Mouse (Mus musculus) CD8-positive naive resting alpha-beta T cell, adult 2 months (primary cell): Measurements from ENCODE around the gene Ccdc58.
"Not testable (repeated sequence)": the region's sequence is repeated elsewhere in the genome, so short reads cannot be mapped to it uniquely, and the experiment has no call there.

ENCODE experiments used
- DNase-seq, 2 experiments: peaks; one replicate each; pipeline ENCODE4 v3.0.0; 2022; ENCODE audit warnings: low read depth in 2 of 2, low spot score in 2 of 2

Ccdc58 gene

DNA sequence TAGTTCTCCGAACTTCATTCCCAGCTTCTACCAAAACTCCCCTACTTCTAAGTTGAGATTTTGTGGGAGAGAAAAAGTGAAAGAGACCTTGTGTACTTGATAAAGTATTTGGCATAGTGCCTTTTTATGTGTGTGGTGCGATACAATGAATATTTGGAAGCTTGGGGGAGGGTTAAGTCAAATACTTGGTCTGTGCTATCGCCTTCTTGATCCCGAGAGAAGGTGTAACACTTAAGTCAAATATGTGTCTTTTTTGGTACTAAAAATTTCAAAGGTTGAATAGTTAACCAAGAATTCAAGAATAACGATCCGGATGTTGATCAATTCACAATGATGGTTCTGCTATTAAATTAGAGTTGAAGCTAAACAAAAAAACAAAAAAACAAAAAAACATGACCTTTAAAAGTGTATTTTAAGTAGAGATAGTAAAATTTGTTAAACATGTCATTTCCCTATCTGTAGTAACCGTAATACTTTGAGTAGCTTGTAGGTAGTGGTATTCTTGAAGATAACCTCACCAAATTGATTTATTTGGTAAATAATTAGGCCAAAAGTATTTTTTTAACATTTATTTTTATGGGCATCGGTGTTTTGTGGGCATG, 1.0 kb downstream of the Ccdc58 start:
- no peak for DNase-seq

GRCm38 (mm10) chr16:36074772-36075171, 3.3 kb downstream of the Ccdc58 start:
- DNase-seq, result no peak

DNA sequence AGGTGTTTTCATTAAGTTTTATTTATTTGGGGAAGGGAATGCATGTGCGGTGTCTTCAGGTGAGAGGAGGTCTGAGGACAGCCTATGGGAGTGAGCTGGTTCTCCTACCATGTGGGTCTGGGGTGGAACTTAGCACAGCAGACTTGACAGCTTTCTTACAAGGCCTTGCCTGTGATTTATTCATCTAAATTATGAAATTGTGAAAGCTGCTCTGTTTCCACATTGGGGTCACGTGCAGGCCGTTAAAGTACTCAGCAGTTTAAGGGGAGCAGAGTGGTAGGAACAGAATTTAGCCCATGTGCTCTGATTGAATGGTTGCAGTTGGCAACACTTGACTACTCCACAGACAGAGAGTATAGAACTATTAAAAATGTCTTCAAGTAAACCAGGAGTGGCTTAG, 8.4 kb downstream of the Ccdc58 start:
- no peak for DNase-seq

GRCm38 (mm10) chr16:36087846-36088245, 16.4 kb downstream of the Ccdc58 start:
- no peak for DNase-seq

- DNase-seq, result no peak
These were observed 17.6 kb downstream of the Ccdc58 start for GRCm38 (mm10) chr16:36089065-36089464.

- no peak for DNase-seq
These were observed 18.5 kb downstream of the Ccdc58 start for GRCm38 (mm10) chr16:36089850-36090616.

DNA sequence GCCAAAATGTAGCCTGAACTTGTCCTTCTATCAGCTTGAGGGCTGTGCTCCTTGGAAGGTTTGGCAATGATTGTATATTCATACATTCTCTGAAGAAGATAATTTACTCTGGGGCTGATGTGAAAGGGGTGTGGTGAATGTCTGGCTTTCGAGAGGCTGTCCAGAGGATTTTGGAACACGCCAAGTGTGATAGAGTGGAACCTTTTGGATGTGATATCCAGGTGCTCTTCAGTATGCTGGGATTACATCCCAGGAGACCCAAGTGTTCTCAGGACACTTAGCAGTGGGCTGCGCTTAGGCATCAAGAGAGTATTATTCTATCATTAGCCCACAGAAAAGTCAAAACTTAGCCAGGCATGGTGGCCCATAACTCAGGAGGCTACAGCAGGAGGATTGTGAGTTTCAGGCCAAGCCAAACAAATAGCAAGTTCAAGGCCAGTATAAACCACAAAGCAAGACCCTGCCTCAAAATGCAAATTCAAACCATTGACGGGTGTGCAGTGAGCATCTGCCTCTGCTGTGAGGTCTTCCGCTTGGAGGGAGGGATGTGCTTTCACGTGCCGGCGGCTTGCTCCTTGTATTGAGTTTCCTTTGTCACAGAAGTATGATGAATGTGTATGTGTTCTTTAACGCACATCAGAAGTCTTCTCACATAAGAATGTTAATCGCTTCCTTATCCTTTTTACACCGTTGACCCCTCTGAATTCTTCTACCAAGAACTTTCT, 19.5 kb downstream of the Ccdc58 start:
- no peak for DNase-seq

DNA sequence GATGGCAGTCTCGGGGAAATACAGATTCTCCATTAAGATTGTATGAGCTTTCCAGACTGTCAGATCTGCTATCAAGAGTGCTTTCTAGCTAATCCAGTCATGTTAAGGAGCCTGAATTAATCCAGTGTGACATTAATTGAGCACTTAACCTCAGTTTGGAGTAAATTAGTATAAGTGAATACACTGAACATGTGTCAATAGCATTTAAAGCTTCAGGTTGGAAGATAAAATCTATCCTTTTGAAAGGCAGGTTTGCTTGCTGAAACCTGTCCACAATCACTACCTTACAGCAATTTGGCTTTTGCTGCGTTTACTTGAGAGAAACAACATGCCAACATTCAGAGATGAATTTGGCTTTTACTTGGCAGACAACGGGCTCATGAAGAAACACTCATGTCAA, 22.6 kb downstream of the Ccdc58 start:
- DNase-seq, result no peak

GRCm38 (mm10) chr16:36097813-36098499, 26.5 kb downstream of the Ccdc58 start:
- not testable (repeated sequence) for DNase-seq

DNA sequence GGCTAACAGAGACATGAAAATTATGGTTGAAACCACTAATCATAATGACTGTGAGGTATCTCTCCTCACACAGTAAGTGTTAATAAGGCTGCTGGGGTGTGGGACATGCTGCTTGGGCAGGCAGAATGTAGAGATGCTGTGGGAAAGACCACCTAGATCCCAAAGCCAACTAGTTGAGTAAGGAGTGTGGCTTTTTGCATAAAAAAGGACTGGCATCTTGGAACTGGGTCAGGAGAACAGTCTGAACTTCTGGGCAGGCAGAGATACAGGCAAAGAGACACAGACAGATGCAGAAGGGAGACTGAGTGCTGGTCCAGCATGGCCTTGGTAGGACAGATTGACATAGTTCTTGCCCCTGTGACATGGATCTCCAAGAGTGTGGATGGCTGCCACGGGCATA, 30.0 kb downstream of the Ccdc58 start:
- DNase-seq, result no peak

DNA sequence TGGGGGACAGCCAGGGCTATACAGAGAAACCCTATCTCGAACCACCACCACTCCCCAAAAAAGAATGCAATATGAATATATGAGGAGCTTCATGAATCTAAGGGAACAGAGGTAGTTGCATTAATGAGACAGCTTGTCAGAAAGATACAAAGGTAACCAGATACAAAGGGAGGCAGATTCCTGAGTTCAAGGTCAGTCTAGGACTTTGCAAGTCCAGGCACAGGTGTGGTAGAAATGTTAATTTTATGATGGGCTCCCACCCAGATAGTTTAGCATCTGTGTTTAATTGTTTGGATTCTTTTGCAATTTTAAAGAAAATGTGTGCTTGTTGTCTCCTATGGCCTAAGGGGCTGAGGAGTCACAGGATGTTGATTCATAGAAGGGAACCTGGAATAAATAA, 30.7 kb downstream of the Ccdc58 start:
- DNase-seq, result no peak

DNA sequence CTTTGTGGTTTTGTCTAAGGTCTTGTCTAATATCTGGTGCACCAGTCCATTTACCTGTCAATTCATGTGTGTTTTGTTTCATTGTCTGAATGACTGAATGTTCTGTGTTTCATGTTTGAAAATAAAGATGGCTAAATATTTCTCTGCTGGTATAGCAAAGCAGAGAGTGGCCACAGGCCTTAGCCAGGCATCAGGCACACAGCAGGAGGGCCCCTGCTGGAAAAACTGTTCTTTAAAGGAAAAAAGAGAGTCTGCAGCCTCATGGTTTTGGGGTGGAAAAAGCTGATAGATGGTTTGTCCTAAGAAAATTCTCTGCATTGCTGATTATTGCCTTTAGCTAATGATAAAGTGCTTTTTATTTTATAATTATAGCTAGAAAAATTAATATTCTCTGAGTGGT, 40.0 kb downstream of the Ccdc58 start:
- DNase-seq, result not testable (repeated sequence)

GRCm38 (mm10) chr16:36115751-36116150, 44.3 kb downstream of the Ccdc58 start:
- not testable (repeated sequence) for DNase-seq

DNA sequence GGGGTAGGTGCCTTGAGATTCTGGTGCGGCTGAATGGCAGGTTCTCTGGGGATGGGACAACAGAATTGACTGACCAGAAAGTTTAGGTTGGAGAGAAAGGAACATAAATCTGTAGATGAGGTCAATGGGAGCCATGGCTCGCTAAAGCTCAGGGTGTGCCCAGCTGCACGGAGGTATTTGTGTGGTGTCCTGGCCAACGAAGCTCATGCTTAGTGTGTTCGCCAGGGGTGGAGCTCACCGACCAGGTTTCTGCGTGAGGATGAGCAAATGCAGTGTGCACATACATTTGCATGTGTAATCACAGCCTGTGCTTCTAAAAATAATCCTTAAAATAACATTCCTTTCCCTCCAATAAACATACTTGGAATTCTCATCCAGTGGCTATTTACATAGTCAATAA, 56.6 kb downstream of the Ccdc58 start:
- DNase-seq, result no peak

- DNase-seq, result no peak
These were observed 59.7 kb downstream of the Ccdc58 start, which contains the start of gene Csta1 for GRCm38 (mm10) chr16:36131141-36131540. Gene Csta1 (minus strand): TSS chr16:36131241.

GRCm38 (mm10) chr16:36138201-36138600, 66.7 kb downstream of the Ccdc58 start:
- no peak for DNase-seq
